Mouse (Mus musculus) forebrain, postnatal 0 days (tissue): ENCODE measurements at regions not wholly inside any gene's neighbourhood (a gene's known extent, or its start where the extent isn't known, plus 50 kb on each side); places are given as distances from the start of the nearest gene placed in this dataset.
A peak's percentile ranks its signal among the peaks of the same experiment; 100 is the strongest.

ENCODE experiments used
- ATAC-seq: fragments of 200-750 bp; cut with Nextera tagmentation; 2 replicates; pipeline ENCODE4 v1.8.0; 2017; ENCODE audit warnings: mild to moderate bottlenecking, moderate library complexity
- DNase-seq: peaks from one replicate; pipeline ENCODE4 v3.0.0-alpha.2; 2015
- H3K27ac ChIP-seq: fragments of 300-500 bp; sonication (generic); 2 replicates; pipeline ENCODE4 v1.5.1; 2014; ENCODE audit warnings: low read depth, mild to moderate bottlenecking, antibody characterized with exemption, low read length, moderate library complexity, mixed read lengths
- H3K27me3 ChIP-seq: fragments of 300-500 bp; sonication (generic); 2 replicates; pipeline ENCODE4 v1.6.1; 2014; ENCODE audit warnings: mild to moderate bottlenecking, low read length, mixed read lengths; ENCODE audit not compliant: insufficient read depth
- H3K36me3 ChIP-seq: fragments of 300-500 bp; sonication (generic); 2 replicates; pipeline ENCODE4 v1.6.1; 2014; ENCODE audit warnings: mild to moderate bottlenecking, moderate library complexity; ENCODE audit not compliant: insufficient read depth
- H3K4me1 ChIP-seq: fragments of 300-500 bp; sonication (generic); 2 replicates; pipeline ENCODE4 v1.6.1; 2014; ENCODE audit warnings: antibody characterized with exemption; ENCODE audit not compliant: insufficient read depth
- H3K4me2 ChIP-seq: fragments of 300-500 bp; sonication (generic); 2 replicates; pipeline ENCODE4 v1.6.1; 2014; ENCODE audit warnings: low read depth, mild to moderate bottlenecking, moderate library complexity
- H3K4me3 ChIP-seq: fragments of 300-500 bp; sonication (generic); 2 replicates; pipeline ENCODE4 v1.5.1; 2014; ENCODE audit warnings: low read depth, low read length, mixed read lengths
- H3K9ac ChIP-seq: fragments of 300-500 bp; sonication (generic); 2 replicates; pipeline ENCODE4 v1.6.1; 2014; ENCODE audit warnings: mild to moderate bottlenecking
- H3K9me3 ChIP-seq: fragments of 300-500 bp; sonication (generic); 2 replicates; pipeline ENCODE4 v1.6.1; 2016; ENCODE audit warnings: low read length
- CTCF ChIP-seq: sonication (generic); IDR thresholded peaks from 2 replicates; pipeline ENCODE4 v1.5.1; 2016; ENCODE audit warnings: antibody characterized with exemption, control low read depth, low read depth
- WGBS: fragments of 180-500 bp; shearing (Covaris S2); extraction: QIAGEN DNeasy Blood & Tissue Kit; methylation state at CpG from one replicate; pipeline ENCODE4 v1.1.7; 2014; 5-methylcytosine and 5-hydroxymethylcytosine counted together

DNA sequence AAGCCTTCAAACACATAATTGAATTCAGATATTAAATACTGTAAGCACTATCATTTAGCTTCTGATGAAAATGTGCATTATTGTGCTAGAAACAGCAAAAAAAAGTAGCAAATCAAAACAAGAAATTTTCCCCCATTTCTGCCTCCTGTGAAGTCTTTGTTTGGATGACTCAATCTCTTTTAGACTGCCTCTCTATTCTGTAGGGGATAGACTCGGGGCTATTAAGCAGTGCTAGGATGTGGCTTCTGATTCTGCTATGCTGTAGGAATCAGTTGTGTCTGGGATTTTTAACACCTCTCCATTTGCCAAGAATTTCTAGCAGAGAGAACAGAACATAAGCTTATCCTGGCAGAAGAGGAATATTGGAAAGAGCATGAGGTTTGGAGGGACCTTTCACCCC is 775.2 kb downstream of the Tmem114 start:
- Histone ChIP-seq H3K36me3 (no peaks in the 10 kb centered on the region), H3K4me2 (no peak overlapping the region), H3K4me3 (no peak overlapping the region), H3K27me3 (no peaks in the 10 kb centered on the region), H3K9me3 (no peaks in the 10 kb centered on the region), H3K4me1 (no peaks in the 10 kb centered on the region), H3K9ac (no peak overlapping the region), H3K27ac (no peak overlapping the region)
- WGBS, result 19% methylated on average over 1 of the region's 1 CpGs
- DNase-seq, result peak; percentile 20
- no peak for TF ChIP-seq CTCF
- peak; percentile 27; the same call in 1 of the 2 replicates for ATAC-seq

DNA sequence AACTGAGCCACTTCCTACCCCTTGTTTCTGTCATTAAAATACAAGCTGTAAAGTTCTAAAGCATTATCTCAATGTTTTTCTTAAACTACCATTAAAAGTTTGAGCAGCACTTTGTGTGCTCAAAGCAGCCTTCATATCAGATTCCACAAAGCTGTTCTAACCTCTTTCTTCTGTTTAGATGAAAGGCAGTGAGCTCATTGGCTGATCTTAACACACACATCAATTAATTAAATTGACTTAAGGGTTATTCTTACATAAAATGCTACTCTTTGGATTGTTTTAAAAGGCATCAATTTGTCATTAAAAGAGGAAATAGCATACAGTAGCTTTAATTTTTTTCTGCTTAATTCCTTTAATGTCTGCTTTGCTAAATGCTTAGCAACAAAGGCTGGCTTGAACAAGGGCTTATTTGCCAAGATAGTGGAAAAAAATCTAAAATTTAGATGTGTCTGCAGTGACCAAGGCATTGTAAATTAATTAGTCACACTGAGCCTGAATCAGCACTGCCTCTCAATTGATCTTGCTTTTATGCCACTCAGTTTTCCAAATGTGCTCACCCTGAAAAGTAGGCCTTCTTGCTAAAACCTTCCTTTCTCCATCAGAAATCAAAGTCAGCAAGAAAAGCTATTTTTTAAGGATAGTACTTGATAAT is 777.5 kb downstream of the Tmem114 start:
- H3K9ac ChIP-seq, result no peak overlapping the region
- H3K4me3 ChIP-seq, result no peak overlapping the region
- DNase-seq (no peak), ATAC-seq (no peak)
- H3K9me3 ChIP-seq, result no peaks in the 10 kb centered on the region
- no peaks in the 10 kb centered on the region for H3K36me3 ChIP-seq
- H3K4me1 ChIP-seq, result no peaks in the 10 kb centered on the region
- no peak overlapping the region for H3K27ac ChIP-seq
- no peak for TF ChIP-seq CTCF
- no peak overlapping the region for H3K4me2 ChIP-seq
- H3K27me3 ChIP-seq, result no peaks in the 10 kb centered on the region

DNA sequence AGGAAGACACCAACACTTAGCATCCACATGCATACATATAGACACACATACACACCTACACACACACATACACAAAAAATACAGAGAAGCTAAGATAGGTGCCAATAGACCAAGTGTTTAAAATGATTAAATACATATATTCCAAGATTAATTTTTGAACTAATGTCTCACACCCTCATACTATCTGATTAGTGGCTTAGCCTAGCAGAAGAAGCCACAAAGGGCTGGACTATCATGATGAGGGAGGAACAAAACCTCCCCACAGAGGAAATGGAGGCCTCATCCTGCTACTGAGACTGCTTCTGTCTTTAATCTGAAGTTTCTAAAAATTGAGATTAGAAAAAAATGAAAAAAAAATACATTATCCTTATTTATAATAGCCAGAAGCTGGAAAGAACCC is 780.6 kb downstream of the Tmem114 start:
- Histone ChIP-seq H3K9ac (no peak overlapping the region), H3K9me3 (no peaks in the 10 kb centered on the region), H3K4me2 (no peak overlapping the region), H3K4me3 (no peak overlapping the region), H3K27ac (no peak overlapping the region), H3K4me1 (0 out of 2 replicates have a peak, but pooled peaks cover 2% of the 10 kb centered on the region), H3K36me3 (no peaks in the 10 kb centered on the region), H3K27me3 (no peaks in the 10 kb centered on the region)
- no peak for ATAC-seq
- TF ChIP-seq CTCF, result no peak
- no peak for DNase-seq

DNA sequence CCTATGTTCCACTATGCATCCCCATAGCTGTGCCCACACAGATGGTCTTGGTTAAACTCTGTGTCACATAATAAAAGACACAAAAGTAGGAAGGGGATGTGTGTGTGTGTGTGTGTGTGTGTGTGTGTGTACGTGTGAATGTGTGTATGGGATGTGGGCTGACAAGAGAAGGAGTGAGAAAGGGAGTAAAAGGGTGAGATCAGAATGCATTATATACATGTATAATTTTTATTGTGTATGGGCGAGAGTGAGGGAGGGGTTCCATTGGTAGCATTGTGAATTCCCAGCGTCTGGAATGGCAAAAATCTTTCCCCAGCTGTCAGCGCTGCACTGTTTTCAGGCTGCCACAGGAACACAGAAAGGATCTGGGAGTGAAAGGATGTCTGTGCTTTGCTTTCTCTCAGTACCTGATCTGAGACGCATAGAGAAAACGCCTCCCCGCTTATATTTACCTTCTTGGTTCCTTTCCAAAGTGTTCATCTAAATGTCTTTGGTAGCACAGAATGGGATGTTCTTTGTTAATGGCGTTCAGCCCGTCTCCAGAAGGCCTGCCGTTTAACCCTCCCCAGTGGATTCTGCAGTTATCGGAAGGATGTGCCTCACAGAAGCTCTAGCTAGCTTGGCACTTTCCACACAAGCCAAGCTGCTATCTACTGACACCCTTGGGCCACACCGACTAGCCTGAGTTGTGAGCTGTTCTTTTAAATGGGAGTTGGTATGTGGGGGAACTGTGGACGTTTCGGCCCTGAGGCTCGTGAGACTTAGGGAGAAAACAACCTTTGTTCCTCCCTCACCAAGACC is 785.8 kb downstream of the Tmem114 start:
- Histone ChIP-seq H3K9ac (no peak overlapping the region), H3K27me3 (no peaks in the 10 kb centered on the region), H3K36me3 (no peaks in the 10 kb centered on the region), H3K4me1 (0 out of 2 replicates have a peak, but pooled peaks cover 17% of the 10 kb centered on the region), H3K9me3 (no peaks in the 10 kb centered on the region), H3K27ac (no peak overlapping the region), H3K4me3 (no peak overlapping the region), H3K4me2 (no peak overlapping the region)
- peak; percentile 58 for ATAC-seq
- DNase-seq, result peak; percentile 54
- WGBS, result 28% methylated on average over 15 of the region's 15 CpGs
- no peak for TF ChIP-seq CTCF

DNA sequence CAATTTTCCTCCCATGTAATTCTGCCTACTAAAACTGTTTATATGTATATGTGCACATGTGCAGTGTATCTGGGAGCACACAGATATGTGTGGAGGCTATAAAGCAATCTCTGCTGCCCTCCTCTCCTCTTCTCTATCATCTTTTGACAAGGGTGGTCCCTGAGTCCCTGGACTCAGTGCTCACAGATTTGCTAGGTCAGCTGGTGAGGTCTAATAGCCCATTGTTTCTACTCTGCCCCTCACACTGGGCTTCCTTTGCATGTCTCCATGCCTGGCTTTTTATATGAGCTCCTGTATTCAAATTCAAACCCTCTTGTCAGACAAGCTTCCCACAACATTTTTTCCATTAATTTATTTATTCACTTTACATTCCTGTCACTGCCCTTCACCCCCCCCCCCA is 786.9 kb downstream of the Tmem114 start:
- Histone ChIP-seq H3K4me1 (0 out of 2 replicates have a peak, but pooled peaks cover 17% of the 10 kb centered on the region), H3K4me3 (no peak overlapping the region), H3K9me3 (no peaks in the 10 kb centered on the region), H3K4me2 (no peak overlapping the region), H3K27ac (no peak overlapping the region), H3K27me3 (no peaks in the 10 kb centered on the region), H3K36me3 (no peaks in the 10 kb centered on the region), H3K9ac (no peak overlapping the region)
- no peak for TF ChIP-seq CTCF
- no peak for DNase-seq
- no peak for ATAC-seq

DNA sequence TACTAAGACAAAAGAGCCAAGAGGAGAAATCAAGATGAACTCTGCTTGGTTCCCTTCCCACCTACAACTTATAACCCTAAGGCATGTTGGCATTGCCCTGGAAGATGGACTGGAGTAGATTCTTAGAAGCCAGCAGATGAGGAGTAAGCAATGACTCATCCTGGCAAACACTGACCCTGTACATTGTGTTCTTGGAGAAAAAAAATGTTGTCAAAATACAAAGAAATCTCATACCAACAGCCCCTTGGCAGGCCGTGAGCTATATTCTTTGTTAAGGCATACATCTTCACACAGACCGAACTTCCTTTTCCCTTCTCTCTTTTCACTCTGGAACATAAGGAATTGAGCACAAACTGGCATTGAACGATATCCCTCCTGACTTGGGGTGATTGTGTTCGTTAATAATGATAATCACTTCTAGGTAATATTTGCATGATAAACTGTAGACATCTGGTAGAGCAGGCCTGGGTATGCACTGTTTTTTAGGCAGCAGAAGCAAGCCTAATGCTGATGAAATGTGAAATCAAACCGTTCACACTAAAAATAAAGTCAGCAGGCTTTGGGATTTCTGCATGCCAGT is 787.7 kb downstream of the Tmem114 start:
- Histone ChIP-seq H3K4me3 (no peak overlapping the region), H3K4me2 (no peak overlapping the region), H3K36me3 (no peaks in the 10 kb centered on the region), H3K27ac (no peak overlapping the region), H3K9me3 (no peaks in the 10 kb centered on the region), H3K4me1 (0 out of 2 replicates have a peak, but pooled peaks cover 17% of the 10 kb centered on the region), H3K9ac (no peak overlapping the region), H3K27me3 (no peaks in the 10 kb centered on the region)
- TF ChIP-seq CTCF, result no peak
- WGBS, result 22% methylated on average over 5 of the region's 5 CpGs
- ATAC-seq (no peak), DNase-seq (peak; percentile 43)

DNA sequence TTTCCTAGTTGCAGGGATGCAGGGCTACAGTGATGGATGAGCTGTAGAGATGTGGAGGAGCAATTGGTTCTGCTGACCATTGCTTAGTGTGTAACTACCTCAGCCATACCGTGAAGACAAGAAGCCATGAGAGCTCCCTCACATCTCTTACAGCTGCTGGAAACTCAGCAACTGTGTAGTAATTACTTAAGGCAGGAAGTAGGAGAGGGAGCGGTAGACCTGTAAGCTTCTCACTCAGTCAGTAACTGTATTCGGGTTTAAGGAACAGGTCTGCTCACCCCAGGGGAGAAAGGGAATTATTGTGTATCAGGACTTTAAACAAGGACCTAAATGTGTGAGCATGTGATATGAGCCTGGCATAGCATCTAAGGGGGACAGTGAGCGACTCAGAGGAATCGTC is 788.6 kb downstream of the Tmem114 start:
- Histone ChIP-seq H3K36me3 (no peaks in the 10 kb centered on the region), H3K4me1 (0 out of 2 replicates have a peak, but pooled peaks cover 17% of the 10 kb centered on the region), H3K4me2 (no peak overlapping the region), H3K27me3 (no peaks in the 10 kb centered on the region), H3K4me3 (no peak overlapping the region), H3K9ac (no peak overlapping the region), H3K27ac (no peak overlapping the region), H3K9me3 (no peaks in the 10 kb centered on the region)
- DNase-seq (no peak), ATAC-seq (no peak)
- 69% methylated on average over 5 of the region's 5 CpGs for WGBS
- TF ChIP-seq CTCF, result no peak
